Mouse (Mus musculus) myocyte (in vitro differentiated cells): ENCODE data around the gene Hoxb4. TPM values are rescaled to one million over a fixed set of nuclear protein-coding genes. Genes with fewer than 3 reads are reported as not detected.

Experiments
- H3K27me3 ChIP-seq: one replicate; pipeline ENCODE4 v1.6.1; 2011; ENCODE audit not compliant: control insufficient read depth, insufficient read depth, insufficient read length
- H3K36me3 ChIP-seq: one replicate; pipeline ENCODE4 v1.6.1; 2011; ENCODE audit not compliant: control insufficient read depth, insufficient read depth
- H3K4me2 ChIP-seq: one replicate; pipeline ENCODE4 v1.6.1; 2011; ENCODE audit warnings: low read depth, control low read depth
- H3K4me3 ChIP-seq: one replicate; pipeline ENCODE4 v1.5.1; 2011; ENCODE audit warnings: mild to moderate bottlenecking, control low read depth, moderate library complexity
- H3K79me2 ChIP-seq: one replicate; pipeline ENCODE4 v1.6.1; 2011; ENCODE audit not compliant: control insufficient read depth, insufficient read depth
- H3ac ChIP-seq: one replicate; pipeline ENCODE4 v1.6.1; 2011; ENCODE audit not compliant: control insufficient read depth, insufficient read length
- CEBPB ChIP-seq: IDR thresholded peaks from 2 replicates; pipeline ENCODE4 v1.6.1; 2011; ENCODE audit warnings: mild to moderate bottlenecking, moderate library complexity; ENCODE audit not compliant: poor library complexity, insufficient read depth, severe bottlenecking
- E2F4 ChIP-seq: IDR thresholded peaks from one replicate; pipeline ENCODE4 v1.6.1; 2011; ENCODE audit warnings: mild to moderate bottlenecking, control low read depth, moderate library complexity; ENCODE audit not compliant: insufficient read depth
- MAX ChIP-seq: IDR thresholded peaks from one replicate; pipeline ENCODE4 v1.6.1; 2011; ENCODE audit warnings: low read depth, mild to moderate bottlenecking, control low read depth
- MYOD1 ChIP-seq, 3 experiments: IDR thresholded peaks; one replicate each; pipeline ENCODE4 v1.6.1; 2011; ENCODE audit warnings: control low read depth in 2 of 3, low read depth in 2 of 3, mild to moderate bottlenecking in 2 of 3, moderate library complexity in 1 of 3; ENCODE audit not compliant: insufficient read length in 2 of 3, control insufficient read depth in 1 of 3
- MYOG ChIP-seq, 3 experiments: IDR thresholded peaks; one replicate each; pipeline ENCODE4 v1.6.1; 2011; ENCODE audit warnings: control low read depth in 2 of 3, low read depth in 2 of 3, mild to moderate bottlenecking in 2 of 3; ENCODE audit not compliant: insufficient read length in 2 of 3, control insufficient read depth in 1 of 3, insufficient read depth in 1 of 3
- POLR2A ChIP-seq: IDR thresholded peaks from one replicate; pipeline ENCODE4 v1.6.1; 2011; ENCODE audit warnings: low read depth, mild to moderate bottlenecking, control low read depth, moderate library complexity; ENCODE audit not compliant: insufficient read length
- POLR2AphosphoS2 ChIP-seq: IDR thresholded peaks from one replicate; pipeline ENCODE4 v1.6.1; 2011; ENCODE audit warnings: low read depth, control low read depth; ENCODE audit not compliant: insufficient read length
- REST ChIP-seq: IDR thresholded peaks from one replicate; pipeline ENCODE4 v1.6.1; 2011; ENCODE audit warnings: mild to moderate bottlenecking, control low read depth, moderate library complexity; ENCODE audit not compliant: insufficient read depth, insufficient read length
- SRF ChIP-seq: IDR thresholded peaks from one replicate; pipeline ENCODE4 v1.6.1; 2011; ENCODE audit warnings: low read depth; ENCODE audit not compliant: control insufficient read depth, insufficient read length
- TCF12 ChIP-seq: IDR thresholded peaks from one replicate; pipeline ENCODE4 v1.6.1; 2011; ENCODE audit warnings: mild to moderate bottlenecking, control low read depth; ENCODE audit not compliant: poor library complexity, insufficient read depth, severe bottlenecking
- TCF3 ChIP-seq: IDR thresholded peaks from one replicate; pipeline ENCODE4 v1.6.1; 2011; ENCODE audit warnings: low read depth, control low read depth; ENCODE audit not compliant: insufficient read length
- USF1 ChIP-seq: IDR thresholded peaks from one replicate; pipeline ENCODE4 v1.6.1; 2011; ENCODE audit warnings: low read depth, mild to moderate bottlenecking, control low read depth, moderate library complexity
- polyA plus RNA-seq: library from polyadenylated mRNA; unstranded; fragments of >200 nt; fragmentation: generic; extraction: Trizol; gene quantifications from one replicate; pipeline ENCODE4 v1.2.1, GENCODE M21; 2012; ENCODE audit warnings: missing spikeins

Hoxb4 gene
- polyA plus RNA-seq, 1 experiment = not detected

- H3K4me3 ChIP-seq = no peak overlapping the region
- H3K4me2 ChIP-seq = no peak overlapping the region
- H3K36me3 ChIP-seq = no peaks in the 10 kb centered on the region
- TF ChIP-seq USF1 (no peak), TCF3 (no peak), E2F4 (no peak), SRF (no peak), POLR2AphosphoS2 (no peak), POLR2A (no peak), CEBPB (no peak), MYOD1 (IDR thresholded peaks at IDR 0.05; ENCODE audit: control insufficient read depth in 1 of 3, insufficient read length in 2 of 3, low read depth in 2 of 3) (no peak), MAX (no peak), REST (no peak), MYOG (IDR thresholded peaks at IDR 0.05; ENCODE audit: control insufficient read depth in 1 of 3, insufficient read depth in 1 of 3, insufficient read length in 2 of 3, low read depth in 2 of 3) (no peak), TCF12 (no peak)
- H3ac ChIP-seq = no peak overlapping the region
- peaks cover 86% of the 10 kb centered on the region for H3K27me3 ChIP-seq
- no peaks in the 10 kb centered on the region for H3K79me2 ChIP-seq
These were observed 15.9 kb downstream of the Hoxb4 start for GRCm38 (mm10) chr11:96334002-96334364.

DNA sequence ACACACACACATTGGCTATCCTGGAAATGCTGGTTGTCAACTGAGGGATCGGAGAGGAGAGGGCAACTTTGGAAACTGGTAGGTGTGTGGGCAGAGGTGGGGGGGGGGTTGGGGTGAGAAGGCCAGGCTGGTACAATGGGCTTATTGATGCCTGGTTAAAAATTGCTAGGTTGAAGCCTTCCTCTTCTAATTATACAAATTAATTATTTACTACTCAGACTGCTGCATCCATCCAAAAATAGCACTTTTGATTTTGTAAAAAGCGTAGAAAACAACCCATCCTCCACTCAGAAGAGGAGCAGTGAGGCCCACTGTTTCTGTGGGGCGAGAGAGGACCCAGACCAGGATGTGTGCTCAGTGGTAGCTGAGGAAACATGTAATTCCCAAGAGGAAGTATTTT is 16.9 kb downstream of the Hoxb4 start:
- Histone ChIP-seq H3K4me2 (no peak overlapping the region), H3ac (no peak overlapping the region), H3K79me2 (no peaks in the 10 kb centered on the region), H3K27me3 (peaks cover 87% of the 10 kb centered on the region), H3K4me3 (no peak overlapping the region), H3K36me3 (no peaks in the 10 kb centered on the region)
- no peak for TF ChIP-seq REST
- no peak for TF ChIP-seq TCF12
- no peak for TF ChIP-seq POLR2A
- no peak for TF ChIP-seq MYOD1 (IDR thresholded peaks at IDR 0.05; ENCODE audit: control insufficient read depth in 1 of 3, insufficient read length in 2 of 3, low read depth in 2 of 3)
- TF ChIP-seq E2F4 = no peak
- no peak for TF ChIP-seq USF1
- no peak for TF ChIP-seq SRF
- TF ChIP-seq TCF3 = no peak
- no peak for TF ChIP-seq POLR2AphosphoS2
- TF ChIP-seq MAX = no peak
- TF ChIP-seq CEBPB = no peak
- TF ChIP-seq MYOG (IDR thresholded peaks at IDR 0.05; ENCODE audit: control insufficient read depth in 1 of 3, insufficient read depth in 1 of 3, insufficient read length in 2 of 3, low read depth in 2 of 3) = no peak

GRCm38 (mm10) chr11:96336597-96336996 is 18.5 kb downstream of the Hoxb4 start:
- no peak overlapping the region for H3K4me3 ChIP-seq
- no peaks in the 10 kb centered on the region for H3K36me3 ChIP-seq
- H3K27me3 ChIP-seq = peaks cover 87% of the 10 kb centered on the region
- no peaks in the 10 kb centered on the region for H3K79me2 ChIP-seq
- H3K4me2 ChIP-seq = no peak overlapping the region
- TF ChIP-seq TCF3 = no peak
- H3ac ChIP-seq = no peak overlapping the region

GRCm38 (mm10) chr11:96337026-96337425 is 19.0 kb downstream of the Hoxb4 start:
- TF ChIP-seq REST (no peak), TCF3 (no peak), MYOD1 (IDR thresholded peaks at IDR 0.05; ENCODE audit: control insufficient read depth in 1 of 3, insufficient read length in 2 of 3, low read depth in 2 of 3) (no peak), E2F4 (no peak), POLR2AphosphoS2 (no peak), USF1 (no peak), SRF (no peak), TCF12 (no peak), MAX (no peak), MYOG (IDR thresholded peaks at IDR 0.05; ENCODE audit: control insufficient read depth in 1 of 3, insufficient read depth in 1 of 3, insufficient read length in 2 of 3, low read depth in 2 of 3) (no peak), POLR2A (no peak), CEBPB (no peak)
- peaks cover 87% of the 10 kb centered on the region for H3K27me3 ChIP-seq
- no peak overlapping the region for H3ac ChIP-seq

More at GRCm38 (mm10) chr11:96337026-96337425, 19.0 kb downstream of the Hoxb4 start:
- Histone ChIP-seq H3K79me2 (no peaks in the 10 kb centered on the region), H3K4me2 (no peak overlapping the region), H3K4me3 (no peak overlapping the region), H3K36me3 (no peaks in the 10 kb centered on the region)
